Mouse (Mus musculus) cerebellum, adult (tissue): ENCODE measurements around the gene Rab32.

ENCODE experiments used
- ATAC-seq: cut with Nextera tagmentation; 2 replicates; pipeline ENCODE4 v1.9.2; 2017; ENCODE audit warnings: mild to moderate bottlenecking, moderate library complexity, mixed read lengths; ENCODE audit not compliant: insufficient number of reproducible peaks, low FRiP score, low TSS enrichment

Gene Rab32

GRCm38 (mm10) chr10:10557570-10558336 lies at the start of gene Rab32:
TSS of gene Rab32 (minus strand) at chr10:10558265.
- ATAC-seq: peak; percentile 99

- ATAC-seq: peak; percentile 75
These were observed 42.7 kb upstream of the Rab32 start for GRCm38 (mm10) chr10:10600771-10601170.

DNA sequence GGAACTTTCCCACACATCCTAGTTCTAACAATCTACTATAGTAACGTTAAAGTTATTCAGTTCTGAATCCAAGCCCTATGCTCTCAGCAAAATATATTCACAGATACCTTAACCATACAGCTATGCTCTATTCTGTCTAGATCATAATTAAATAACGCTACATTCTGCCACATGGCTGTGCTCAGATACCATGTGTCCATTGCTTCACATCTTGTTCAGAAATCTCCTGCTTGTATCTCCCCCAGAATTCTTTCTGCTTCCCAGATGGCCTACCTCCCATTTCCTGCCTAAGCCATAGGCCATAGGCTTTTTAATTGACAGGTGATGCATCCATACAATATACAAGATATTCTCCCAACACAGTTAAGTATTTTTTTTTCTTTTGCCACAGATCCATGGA lies 39.4 kb upstream of the Rab32 start:
- ATAC-seq: 0 out of 2 replicates have a peak, but pooled peaks have one; percentile 56

GRCm38 (mm10) chr10:10580811-10581210 lies 22.7 kb upstream of the Rab32 start:
- no peak for ATAC-seq

GRCm38 (mm10) chr10:10579821-10580220 lies 21.8 kb upstream of the Rab32 start:
- ATAC-seq: no peak

- ATAC-seq: no peak; the same call in 1 of the 2 replicates
These were observed 259 bp upstream of the Rab32 start for GRCm38 (mm10) chr10:10558337-10558711.

GRCm38 (mm10) chr10:10557085-10557484 lies 980 bp downstream of the Rab32 start:
- no peak for ATAC-seq

GRCm38 (mm10) chr10:10555676-10556075 lies 2.4 kb downstream of the Rab32 start:
- ATAC-seq: no peak

GRCm38 (mm10) chr10:10555221-10555620 lies 2.8 kb downstream of the Rab32 start:
- ATAC-seq: no peak

DNA sequence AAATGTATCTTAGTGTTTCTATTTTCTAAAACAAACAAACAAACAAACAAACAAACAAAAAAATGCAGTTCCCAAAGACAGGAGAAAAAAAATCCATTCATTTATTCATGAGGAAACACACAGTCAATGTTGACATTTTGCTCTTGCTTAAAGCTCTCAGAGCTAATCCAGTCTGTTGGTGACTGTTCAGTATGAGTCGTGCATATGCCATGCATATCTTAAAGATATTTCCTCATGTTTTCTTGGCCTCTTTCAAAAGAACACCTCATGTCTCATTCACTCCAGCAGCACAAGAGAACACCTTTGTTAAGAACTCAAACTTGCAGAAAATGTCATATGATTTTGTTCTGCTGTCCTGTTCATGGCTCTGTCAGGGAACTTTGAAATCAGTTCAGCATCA lies 7.9 kb downstream of the Rab32 start:
- ATAC-seq: no peak

DNA sequence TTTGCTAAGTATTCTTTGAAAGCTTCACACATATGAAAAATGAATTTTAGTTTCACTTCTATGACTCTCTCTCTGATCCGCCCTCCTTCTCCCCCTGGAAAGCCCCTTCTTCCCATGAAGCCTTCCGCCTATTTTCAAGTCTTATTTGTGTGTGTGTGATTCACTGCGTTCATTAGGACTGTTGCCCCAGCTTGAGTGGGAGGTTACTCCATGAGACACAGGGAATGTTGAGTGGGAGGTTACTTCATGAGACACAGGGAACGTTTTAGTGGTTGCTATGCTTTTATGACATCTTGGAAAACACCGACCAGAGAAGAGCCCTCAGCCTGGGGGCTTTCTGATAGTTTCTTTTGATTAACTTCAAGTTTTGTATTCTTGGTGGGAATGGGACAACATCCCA lies 11.4 kb downstream of the Rab32 start:
- ATAC-seq: no peak

DNA sequence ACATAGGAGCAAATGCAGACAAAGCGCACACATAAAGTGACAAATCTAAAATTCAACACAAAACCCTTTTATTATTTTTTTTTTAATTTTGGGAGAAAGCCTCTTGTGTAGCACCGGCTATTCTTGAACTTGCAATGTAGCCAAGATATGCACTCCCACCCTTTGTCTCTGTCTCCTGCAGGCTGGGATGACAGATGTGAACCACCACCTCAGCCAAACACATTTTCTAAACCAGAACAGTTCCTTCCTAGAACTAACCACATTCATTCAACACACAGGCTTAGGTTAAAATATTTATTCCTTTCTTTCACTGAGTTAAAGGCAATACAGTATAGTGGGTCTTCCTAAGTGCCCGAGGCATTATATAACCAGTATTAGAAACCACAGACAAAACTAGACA lies 13.1 kb downstream of the Rab32 start:
- ATAC-seq: no peak
